Mouse (Mus musculus) intestine, embryonic 15.5 days (tissue): Measurements from ENCODE around the gene Ston2. TPM values are rescaled to one million over a fixed set of nuclear protein-coding genes. Genes with fewer than 3 reads are reported as not detected.
A peak's percentile ranks its signal among the peaks of the same experiment; 100 is the strongest.

Experiments used
- ATAC-seq: fragments of 200-750 bp; cut with Nextera tagmentation; 2 replicates; pipeline ENCODE4 v1.8.0; 2017; ENCODE audit warnings: moderate TSS enrichment, moderate library complexity
- H3K27ac ChIP-seq: fragments of 300-500 bp; sonication (generic); 2 replicates; pipeline ENCODE4 v1.5.1; 2015; ENCODE audit warnings: mild to moderate bottlenecking, inconsistent platforms
- H3K27me3 ChIP-seq: fragments of 300-500 bp; sonication (generic); replicated peaks from 2 replicates; pipeline ENCODE4 v1.6.1; 2015; ENCODE audit warnings: inconsistent platforms
- H3K36me3 ChIP-seq: fragments of 300-500 bp; sonication (generic); 2 replicates; pipeline ENCODE4 v1.6.1; 2015; ENCODE audit warnings: inconsistent platforms
- H3K4me1 ChIP-seq: fragments of 300-500 bp; sonication (generic); replicated peaks from 2 replicates; pipeline ENCODE4 v1.6.1; 2015; ENCODE audit warnings: inconsistent platforms
- H3K4me2 ChIP-seq: fragments of 300-500 bp; sonication (generic); replicated peaks from 2 replicates; pipeline ENCODE4 v1.6.1; 2015; ENCODE audit warnings: mild to moderate bottlenecking, inconsistent platforms
- H3K4me3 ChIP-seq: fragments of 300-500 bp; sonication (generic); replicated peaks from 2 replicates; pipeline ENCODE4 v1.5.1; 2015; ENCODE audit warnings: inconsistent platforms
- H3K9ac ChIP-seq: fragments of 300-500 bp; sonication (generic); 2 replicates; pipeline ENCODE4 v1.6.1; 2015; ENCODE audit warnings: inconsistent platforms
- H3K9me3 ChIP-seq: fragments of 300-500 bp; sonication (generic); 2 replicates; pipeline ENCODE4 v1.6.1; 2016; ENCODE audit warnings: inconsistent platforms
- WGBS: fragments of 180-500 bp; shearing (Covaris S2); methylation state at CpG from one replicate; pipeline ENCODE4 v1.1.7; 2015; 5-methylcytosine and 5-hydroxymethylcytosine counted together
- polyA plus RNA-seq: library from polyadenylated mRNA; unstranded; fragments of >200 nt; fragmentation: Nextera tagmentation; extraction: Ambion mirVana; gene quantifications from 2 replicates; pipeline ENCODE4 v1.2.1, GENCODE M21; 2015

The Ston2 gene
- polyA plus RNA-seq, 1 experiment from 2014 or later: 6.5 TPM

DNA sequence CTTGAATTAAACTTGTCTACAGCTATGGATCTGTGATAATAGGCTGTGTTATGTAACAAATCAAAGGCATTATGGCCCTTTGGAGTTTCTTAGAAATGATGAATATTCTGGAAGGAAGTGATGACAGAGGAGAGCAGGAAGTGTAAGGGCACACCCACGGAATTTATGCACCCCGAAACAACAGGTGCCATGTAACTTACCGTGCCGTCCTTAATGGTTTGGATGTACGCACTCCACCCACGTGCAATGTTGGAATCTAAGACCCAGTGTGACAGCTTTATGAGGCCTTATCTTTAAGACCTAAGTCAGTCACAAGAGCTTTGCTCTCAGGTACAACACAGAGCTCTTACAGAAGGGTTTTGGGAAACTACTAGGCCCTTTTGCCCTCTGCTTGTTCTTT, 124.9 kb downstream of the Ston2 start:
- Histone ChIP-seq H3K4me2 (no peak overlapping the region), H3K9ac (no peak overlapping the region), H3K9me3 (no peaks in the 10 kb centered on the region), H3K27ac (no peak overlapping the region), H3K4me3 (no peak overlapping the region), H3K4me1 (peaks cover 5% of the 10 kb centered on the region; the same call in 1 of the 2 replicates), H3K36me3 (no peaks in the 10 kb centered on the region), H3K27me3 (no peaks in the 10 kb centered on the region)
- 54% methylated on average over 6 of the region's 6 CpGs for WGBS
- peak; percentile 56 for ATAC-seq

DNA sequence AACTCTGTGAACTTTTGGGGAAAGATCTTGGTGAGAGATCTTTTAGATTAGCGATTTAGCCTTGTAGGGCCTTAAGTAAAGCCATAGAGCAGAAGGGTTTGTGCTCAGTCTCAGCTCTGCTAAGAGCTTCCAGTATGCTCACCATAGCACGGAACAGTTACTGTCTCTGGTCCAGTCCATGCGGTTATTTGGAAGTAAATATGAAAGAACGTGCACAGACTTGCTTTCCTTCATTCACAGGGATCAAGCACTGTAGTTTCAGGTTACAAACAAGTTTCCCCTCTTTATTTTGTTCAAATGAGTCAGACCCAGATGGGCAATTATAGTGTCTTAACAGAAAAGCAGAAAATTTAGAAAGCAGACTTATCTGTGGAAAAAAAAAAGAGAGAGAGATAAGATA, 125.3 kb downstream of the Ston2 start:
- 79% methylated on average over 4 of the region's 4 CpGs for WGBS
- no peak overlapping the region for H3K4me3 ChIP-seq

DNA sequence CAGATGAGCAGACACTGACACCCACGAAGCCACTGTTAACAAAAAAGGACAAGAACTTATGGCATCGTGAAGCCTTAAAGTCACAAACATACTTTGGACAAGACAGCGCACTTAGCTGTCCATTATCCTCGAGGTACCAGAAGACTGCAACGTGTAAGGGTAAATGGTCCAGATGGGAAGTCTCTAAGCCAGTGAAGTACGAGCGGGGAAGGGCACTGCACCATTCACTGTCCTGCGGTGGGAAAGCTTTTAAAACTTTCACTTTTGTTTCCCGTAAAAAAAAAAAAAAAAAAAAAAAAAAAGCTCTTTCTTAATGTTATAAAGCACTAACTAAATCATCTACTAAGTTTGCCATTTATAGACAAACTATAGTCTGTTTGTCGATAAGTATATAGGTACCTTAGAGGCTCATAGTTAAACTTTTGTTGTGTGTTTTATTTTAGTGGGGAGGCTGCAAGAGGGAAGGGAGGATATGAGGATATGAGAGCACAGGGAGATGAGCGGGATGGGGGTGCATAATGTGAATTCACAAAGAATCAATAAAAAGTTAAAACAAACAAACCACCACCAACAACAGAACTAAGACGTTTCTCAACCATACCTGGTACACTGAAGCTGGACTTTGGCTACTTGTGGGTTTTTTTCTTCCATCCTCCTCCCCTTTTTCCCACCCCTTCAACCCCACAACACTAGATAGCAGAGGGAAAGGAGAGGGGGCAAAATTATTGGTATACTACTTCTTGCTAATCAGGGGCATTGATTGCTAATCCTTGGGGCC, 127.4 kb downstream of the Ston2 start:
- Histone ChIP-seq H3K4me2 (no peak overlapping the region), H3K9ac (no peak overlapping the region), H3K36me3 (no peaks in the 10 kb centered on the region), H3K4me3 (no peak overlapping the region), H3K9me3 (no peaks in the 10 kb centered on the region), H3K27me3 (no peaks in the 10 kb centered on the region), H3K27ac (no peak overlapping the region), H3K4me1 (no peaks in the 10 kb centered on the region; the same call in 1 of the 2 replicates)
- 80% methylated on average over 12 of the region's 12 CpGs for WGBS
- ATAC-seq: no peak

More for the DNA sequence above, 125.3 kb downstream of the Ston2 start:
- no peaks in the 10 kb centered on the region for H3K27me3 ChIP-seq
- no peak overlapping the region for H3K27ac ChIP-seq
- H3K4me2 ChIP-seq: no peak overlapping the region
- H3K4me1 ChIP-seq: peaks cover 2% of the 10 kb centered on the region; the same call in 1 of the 2 replicates
- H3K9me3 ChIP-seq: no peaks in the 10 kb centered on the region
- H3K9ac ChIP-seq: no peak overlapping the region
- no peak for ATAC-seq
- no peaks in the 10 kb centered on the region for H3K36me3 ChIP-seq

DNA sequence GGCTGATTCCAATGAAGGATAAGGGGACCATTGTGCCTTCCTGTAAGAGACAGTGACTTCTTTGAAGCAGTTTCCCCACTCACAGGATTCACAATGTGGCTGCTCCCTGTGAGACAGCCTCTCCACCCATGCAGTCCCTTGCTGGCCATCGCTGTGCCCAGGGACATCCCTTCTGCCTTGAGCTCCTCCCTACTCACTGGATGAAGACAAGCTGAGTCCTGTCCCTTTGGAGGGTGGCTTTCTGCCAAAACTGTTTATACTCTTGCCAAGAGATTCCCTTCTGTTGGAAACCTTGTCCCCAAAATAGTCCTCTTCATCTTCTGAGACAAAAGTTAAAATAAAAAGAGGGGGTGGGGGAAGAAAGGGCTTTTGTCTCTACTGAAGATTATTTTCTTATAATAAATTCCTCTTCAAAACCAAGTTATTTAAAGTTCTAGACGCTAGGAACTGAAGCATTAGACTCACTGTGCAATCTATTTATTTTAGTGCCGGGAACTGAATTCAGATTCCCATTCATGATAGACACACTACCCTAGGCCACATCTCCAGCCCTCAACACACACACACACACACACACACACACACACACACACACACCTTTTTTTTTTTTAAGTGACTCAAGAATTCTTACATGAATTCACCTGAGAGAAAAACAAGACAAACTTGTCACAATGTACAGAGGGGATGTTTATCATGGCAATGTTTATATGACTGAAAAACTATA, 133.6 kb downstream of the Ston2 start:
- H3K4me1 ChIP-seq: no peaks in the 10 kb centered on the region
- H3K4me2 ChIP-seq: no peak overlapping the region
- H3K27me3 ChIP-seq: no peaks in the 10 kb centered on the region
- H3K27ac ChIP-seq: no peak overlapping the region
- H3K36me3 ChIP-seq: no peaks in the 10 kb centered on the region
- no peak overlapping the region for H3K4me3 ChIP-seq
- ATAC-seq: peak; percentile 72
- H3K9ac ChIP-seq: no peak overlapping the region
- 47% methylated on average over 3 of the region's 3 CpGs for WGBS
- no peaks in the 10 kb centered on the region for H3K9me3 ChIP-seq

DNA sequence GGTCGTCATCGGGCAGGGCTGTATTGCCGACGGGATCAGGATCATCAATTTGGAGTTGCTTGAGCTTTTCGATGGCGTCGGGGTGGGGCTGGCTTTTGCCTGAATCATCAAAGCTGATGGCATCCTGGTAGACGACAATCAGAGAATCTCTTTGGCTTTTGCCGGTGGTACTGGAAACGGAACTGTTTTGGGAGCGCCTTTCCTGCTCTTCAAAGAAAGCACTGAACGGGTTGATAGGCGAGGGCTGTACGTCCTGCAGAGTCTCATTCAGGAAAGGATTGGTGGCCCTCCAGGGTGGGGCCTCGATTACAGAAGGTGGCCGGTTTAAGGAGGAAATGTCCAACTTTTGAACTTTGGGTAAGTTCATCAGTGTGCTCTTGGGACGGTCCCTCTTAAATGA, 139.8 kb downstream of the Ston2 start:
- H3K36me3 ChIP-seq: no peaks in the 10 kb centered on the region
- WGBS: 93% methylated on average over 17 of the region's 17 CpGs
- H3K27ac ChIP-seq: no peak overlapping the region
- no peak overlapping the region for H3K4me3 ChIP-seq
- H3K4me2 ChIP-seq: no peak overlapping the region
- H3K27me3 ChIP-seq: no peaks in the 10 kb centered on the region
- no peaks in the 10 kb centered on the region; the same call in 1 of the 2 replicates for H3K4me1 ChIP-seq
- no peak overlapping the region for H3K9ac ChIP-seq
- ATAC-seq: no peak
- H3K9me3 ChIP-seq: no peaks in the 10 kb centered on the region

DNA sequence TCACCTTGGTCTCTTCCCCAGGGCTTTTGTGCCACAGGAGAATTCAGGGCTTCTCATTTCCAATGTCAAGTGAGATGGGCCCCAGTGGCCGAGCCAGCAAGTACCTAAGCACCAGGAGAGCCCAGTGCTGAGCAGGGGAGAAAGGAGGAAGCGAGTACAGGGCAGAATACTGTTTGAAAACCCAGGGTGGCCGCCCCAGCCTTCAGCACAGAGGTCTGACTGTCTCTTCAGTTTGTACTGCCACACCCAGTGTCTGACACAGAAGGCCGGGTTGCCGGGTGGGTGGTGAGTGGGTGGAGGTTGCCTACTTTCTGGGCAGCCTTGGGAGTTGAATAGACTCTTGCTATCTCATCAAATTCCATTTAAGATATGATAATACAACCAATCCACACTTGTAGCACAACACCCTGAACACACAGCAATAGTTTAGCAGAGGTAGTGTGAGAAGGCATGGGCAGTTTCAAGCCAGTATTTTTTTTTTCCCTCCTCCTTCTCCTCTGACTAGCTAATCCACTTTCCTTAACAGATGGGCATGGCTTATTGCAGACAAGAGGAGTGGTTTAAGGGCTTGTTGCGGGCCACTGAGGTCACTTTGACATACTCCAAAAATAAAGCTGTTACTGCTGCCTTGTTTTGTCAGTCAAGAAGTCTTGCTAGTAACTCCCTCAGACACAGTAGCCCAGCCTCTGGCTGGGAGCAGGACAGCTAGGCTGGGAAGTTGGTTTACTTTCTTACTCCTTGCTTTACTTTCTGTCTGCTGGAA, 142.6 kb downstream of the Ston2 start:
- ATAC-seq: peak; percentile 32; the same call in 1 of the 2 replicates

DNA sequence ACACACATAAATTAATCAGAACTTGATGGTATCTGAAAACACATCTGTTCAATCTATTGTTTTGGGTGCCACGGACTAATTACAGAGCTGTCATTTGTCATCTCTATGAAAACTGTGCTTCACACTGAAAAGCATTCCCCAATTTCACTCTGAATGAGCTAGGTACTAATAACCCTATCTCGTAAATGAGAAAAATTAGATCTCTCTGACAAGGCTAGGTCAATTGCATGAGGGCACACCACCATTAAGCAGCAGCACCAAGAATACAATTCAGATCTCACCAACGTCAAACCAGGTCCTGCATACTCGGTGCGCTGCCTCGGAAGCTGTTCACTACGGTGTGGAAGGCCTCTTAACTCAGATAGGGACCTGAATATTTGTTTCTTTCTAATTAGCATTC, 145.0 kb downstream of the Ston2 start:
- Histone ChIP-seq H3K27ac (no peak overlapping the region), H3K9me3 (no peaks in the 10 kb centered on the region)
- WGBS: 85% methylated on average over 7 of the region's 7 CpGs

More for the DNA sequence above, 142.6 kb downstream of the Ston2 start:
- Histone ChIP-seq H3K9me3 (no peaks in the 10 kb centered on the region), H3K27me3 (no peaks in the 10 kb centered on the region), H3K4me1 (peaks cover 5% of the 10 kb centered on the region; the same call in 1 of the 2 replicates), H3K4me2 (no peak overlapping the region), H3K36me3 (no peaks in the 10 kb centered on the region), H3K9ac (no peak overlapping the region), H3K27ac (0 out of 2 replicates have a peak overlapping the region, but pooled peaks have one; percentile 6), H3K4me3 (no peak overlapping the region)
- WGBS: 62% methylated on average over 6 of the region's 6 CpGs

DNA sequence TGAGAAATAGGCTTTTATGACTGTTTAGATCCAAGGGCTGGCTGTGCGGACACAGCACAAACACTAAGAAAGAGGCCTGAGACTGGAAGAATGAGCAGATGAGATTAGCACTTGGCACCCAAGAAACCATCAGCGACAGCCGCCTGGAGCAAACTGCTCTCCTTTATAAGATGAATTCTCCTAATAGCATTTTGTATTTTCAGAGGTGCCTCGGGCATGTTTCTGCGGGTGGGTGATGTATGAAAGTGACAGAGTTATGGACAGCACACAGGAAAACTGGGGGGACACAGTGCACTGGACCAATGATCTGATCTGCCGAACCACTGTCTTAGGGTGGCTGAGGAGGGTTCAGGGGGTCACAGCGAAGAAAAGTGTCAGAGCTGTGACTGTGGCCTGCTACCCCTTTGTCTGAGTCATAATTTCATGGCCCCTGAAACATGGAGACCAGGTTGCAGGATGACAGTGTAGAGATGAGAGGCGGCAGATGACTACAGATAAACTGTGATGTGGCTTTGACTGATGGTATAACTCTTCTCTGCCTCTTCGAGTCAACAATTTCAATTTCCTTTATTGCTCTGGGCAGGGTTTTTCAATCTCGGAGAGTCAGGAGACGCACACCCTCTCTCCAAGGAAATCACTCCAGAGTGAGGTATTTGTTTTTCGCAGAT, 145.6 kb downstream of the Ston2 start:
- no peaks in the 10 kb centered on the region for H3K9me3 ChIP-seq
- H3K27me3 ChIP-seq: no peaks in the 10 kb centered on the region
- H3K27ac ChIP-seq: no peak overlapping the region
- no peak overlapping the region for H3K4me2 ChIP-seq
- WGBS: 70% methylated on average over 12 of the region's 12 CpGs
- no peaks in the 10 kb centered on the region for H3K36me3 ChIP-seq
- H3K4me3 ChIP-seq: no peak overlapping the region
- H3K4me1 ChIP-seq: peaks cover 8% of the 10 kb centered on the region; the same call in 1 of the 2 replicates
- no peak for ATAC-seq
- no peak overlapping the region for H3K9ac ChIP-seq

More for the DNA sequence above, 145.0 kb downstream of the Ston2 start:
- no peak overlapping the region for H3K4me2 ChIP-seq
- H3K9ac ChIP-seq: no peak overlapping the region
- ATAC-seq: no peak
- H3K36me3 ChIP-seq: no peaks in the 10 kb centered on the region
- no peak overlapping the region for H3K4me3 ChIP-seq
- H3K4me1 ChIP-seq: peaks cover 8% of the 10 kb centered on the region; the same call in 1 of the 2 replicates
- no peaks in the 10 kb centered on the region for H3K27me3 ChIP-seq

DNA sequence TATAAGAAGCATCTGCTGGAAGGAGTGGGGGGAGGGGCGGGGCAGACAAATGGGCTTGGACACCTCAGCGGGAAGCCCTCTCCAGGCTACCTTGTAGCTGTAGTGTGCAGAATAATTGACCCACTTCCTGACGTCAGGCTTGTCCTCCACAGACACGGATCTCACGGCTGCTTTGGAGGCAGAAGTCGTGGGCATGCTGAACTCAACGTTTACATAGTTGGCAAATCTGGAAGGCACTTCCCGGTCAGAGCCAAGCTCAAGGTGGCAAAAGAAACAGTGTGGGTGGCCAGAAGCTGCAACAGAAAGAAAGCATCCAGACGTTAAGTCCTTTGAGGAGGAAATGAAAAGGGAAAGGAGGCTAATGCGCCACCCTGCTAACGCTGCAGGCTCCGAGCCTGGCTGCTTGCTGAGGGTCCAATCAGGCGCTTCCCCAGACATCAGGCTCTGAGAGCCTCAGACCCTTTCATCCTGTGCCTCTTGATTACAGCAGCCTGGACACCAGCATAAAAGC, 146.5 kb downstream of the Ston2 start:
- no peaks in the 10 kb centered on the region for H3K27me3 ChIP-seq
- no peaks in the 10 kb centered on the region for H3K9me3 ChIP-seq
- ATAC-seq: no peak
- H3K36me3 ChIP-seq: no peaks in the 10 kb centered on the region
- H3K4me2 ChIP-seq: peak overlapping the region; percentile 49
- 0 out of 2 replicates have a peak overlapping the region, but pooled peaks have one; percentile 4 for H3K4me3 ChIP-seq
- no peak overlapping the region for H3K9ac ChIP-seq
- peaks cover 8% of the 10 kb centered on the region; the same call in 1 of the 2 replicates for H3K4me1 ChIP-seq
- 31% methylated on average over 13 of the region's 13 CpGs for WGBS
- no peak overlapping the region for H3K27ac ChIP-seq

DNA sequence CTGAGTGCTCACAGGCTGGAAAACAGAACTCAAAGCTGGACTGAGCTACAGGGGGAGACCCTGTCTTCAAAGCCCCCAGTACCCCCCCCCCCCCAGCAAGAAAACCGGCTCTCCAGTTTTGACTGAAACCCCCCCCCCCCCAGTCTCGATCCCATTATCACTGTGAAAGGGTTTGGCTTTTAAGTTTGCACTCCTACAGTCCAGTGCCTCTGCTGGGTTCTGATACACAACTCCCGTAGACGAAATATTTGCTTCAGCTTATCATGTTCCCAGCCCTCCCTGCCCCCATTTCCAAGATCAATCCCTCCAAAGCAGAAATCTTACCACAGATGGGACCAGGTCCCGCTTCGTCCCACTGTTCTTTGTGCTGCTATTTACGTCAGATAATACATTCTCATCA, 147.1 kb downstream of the Ston2 start:
- Histone ChIP-seq H3K36me3 (no peaks in the 10 kb centered on the region), H3K9me3 (no peaks in the 10 kb centered on the region), H3K27me3 (no peaks in the 10 kb centered on the region), H3K27ac (no peak overlapping the region), H3K4me1 (peaks cover 8% of the 10 kb centered on the region; the same call in 1 of the 2 replicates), H3K9ac (no peak overlapping the region), H3K4me2 (peak overlapping the region; percentile 49), H3K4me3 (no peak overlapping the region)
- WGBS: 56% methylated on average over 7 of the region's 7 CpGs
- no peak for ATAC-seq

DNA sequence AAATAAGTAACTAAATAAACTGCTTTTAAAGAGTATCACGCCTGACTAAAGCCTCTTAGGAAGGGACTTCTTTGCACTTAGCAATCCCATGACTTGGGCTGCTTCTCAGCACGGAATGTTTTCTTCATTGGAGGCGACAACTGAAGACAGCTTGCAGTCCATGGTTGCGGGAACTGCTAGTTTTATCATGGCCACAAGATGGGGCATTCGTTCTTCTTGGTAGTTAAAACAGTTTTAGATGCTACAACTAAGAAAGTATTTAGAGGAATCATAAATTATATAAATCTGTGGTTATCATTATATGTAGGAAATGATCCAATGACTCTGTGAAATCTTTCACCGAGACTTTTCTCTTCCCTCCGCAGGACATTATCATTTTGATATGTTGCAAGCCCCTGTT, 147.5 kb downstream of the Ston2 start:
- ATAC-seq: no peak
- H3K27ac ChIP-seq: no peak overlapping the region
- WGBS: 35% methylated on average over 7 of the region's 7 CpGs
- H3K27me3 ChIP-seq: no peaks in the 10 kb centered on the region
- no peaks in the 10 kb centered on the region for H3K36me3 ChIP-seq
- H3K4me3 ChIP-seq: no peak overlapping the region
- no peak overlapping the region for H3K9ac ChIP-seq
- H3K4me1 ChIP-seq: peaks cover 8% of the 10 kb centered on the region; the same call in 1 of the 2 replicates
- H3K4me2 ChIP-seq: no peak overlapping the region
- H3K9me3 ChIP-seq: no peaks in the 10 kb centered on the region
